Mouse (Mus musculus) spleen, adult 2 months (tissue): Measurements from ENCODE around the gene Med12l. TPM values are rescaled to one million over a fixed set of nuclear protein-coding genes. Genes with fewer than 3 reads are reported as not detected.

Experiments
- DNase-seq, 2 experiments: peaks; one replicate each; pipeline versions ENCODE4 v3.0.0 to v3.0.0-alpha.2; 2012 to 2021; ENCODE audit warnings: low spot score in 2 of 2, low read depth in 1 of 2
- H3K27ac ChIP-seq: fragments of 200-500 bp; 2 replicates; pipeline ENCODE4 v1.5.1; 2012; ENCODE audit warnings: low read length, inconsistent platforms; ENCODE audit not compliant: insufficient read depth
- H3K27me3 ChIP-seq: fragments of 200-500 bp; 2 replicates; pipeline ENCODE4 v1.6.1; 2012; ENCODE audit warnings: mild to moderate bottlenecking, moderate library complexity, low read length, inconsistent platforms; ENCODE audit not compliant: control insufficient read depth, insufficient read depth
- H3K36me3 ChIP-seq: fragments of 200-500 bp; 2 replicates; pipeline ENCODE4 v1.6.1; 2012; ENCODE audit warnings: mild to moderate bottlenecking, low read length, inconsistent platforms; ENCODE audit not compliant: control insufficient read depth, insufficient read depth
- H3K4me1 ChIP-seq: fragments of 200-500 bp; 2 replicates; pipeline ENCODE4 v1.6.1; 2011; ENCODE audit warnings: inconsistent platforms; ENCODE audit not compliant: control insufficient read depth, insufficient read depth, insufficient read length
- H3K4me3 ChIP-seq: fragments of 200-500 bp; 2 replicates; pipeline ENCODE4 v1.5.1; 2011; ENCODE audit warnings: mild to moderate bottlenecking, inconsistent platforms; ENCODE audit not compliant: insufficient read depth, insufficient read length; ENCODE audit errors: extremely low read depth
- CTCF ChIP-seq: fragments of 200-500 bp; IDR thresholded peaks from 2 replicates; pipeline ENCODE4 v1.5.1; 2011; ENCODE audit warnings: mild to moderate bottlenecking, inconsistent platforms; ENCODE audit not compliant: insufficient read depth, insufficient read length, insufficient replicate concordance; ENCODE audit errors: extremely low read depth
- POLR2A ChIP-seq: fragments of 200-500 bp; IDR thresholded peaks from 2 replicates; pipeline ENCODE4 v1.6.1; 2011; ENCODE audit warnings: low read depth, low read length, inconsistent platforms
- WGBS: fragments of 180-500 bp; shearing (Covaris S2); methylation state at CpG from one replicate; pipeline ENCODE4 v1.1.7; 2018; 5-methylcytosine and 5-hydroxymethylcytosine counted together
- polyA plus RNA-seq: library from polyadenylated mRNA; depleted of rRNA; stranded (reverse); fragments of >200 nt; gene quantifications from 2 replicates; pipeline ENCODE4 v1.2.3, GENCODE M21; 2012

The Med12l gene
- polyA plus RNA-seq, 1 experiment: 2.0 TPM

- Histone ChIP-seq H3K27ac (no peak overlapping the region), H3K4me3 (peak overlapping the region; percentile 51), H3K4me1 (peaks cover 17% of the 10 kb centered on the region; the same call in 1 of the 2 replicates), H3K36me3 (no peaks in the 10 kb centered on the region), H3K27me3 (peaks cover 32% of the 10 kb centered on the region)
- under 1% methylated on average over 82 of the region's 83 CpGs for WGBS
- DNase-seq: no peak
- no peak for TF ChIP-seq CTCF
- TF ChIP-seq POLR2A: no peak
Observed at GRCm38 (mm10) chr3:59005996-59006730, 538 bp downstream of the Med12l start.

DNA sequence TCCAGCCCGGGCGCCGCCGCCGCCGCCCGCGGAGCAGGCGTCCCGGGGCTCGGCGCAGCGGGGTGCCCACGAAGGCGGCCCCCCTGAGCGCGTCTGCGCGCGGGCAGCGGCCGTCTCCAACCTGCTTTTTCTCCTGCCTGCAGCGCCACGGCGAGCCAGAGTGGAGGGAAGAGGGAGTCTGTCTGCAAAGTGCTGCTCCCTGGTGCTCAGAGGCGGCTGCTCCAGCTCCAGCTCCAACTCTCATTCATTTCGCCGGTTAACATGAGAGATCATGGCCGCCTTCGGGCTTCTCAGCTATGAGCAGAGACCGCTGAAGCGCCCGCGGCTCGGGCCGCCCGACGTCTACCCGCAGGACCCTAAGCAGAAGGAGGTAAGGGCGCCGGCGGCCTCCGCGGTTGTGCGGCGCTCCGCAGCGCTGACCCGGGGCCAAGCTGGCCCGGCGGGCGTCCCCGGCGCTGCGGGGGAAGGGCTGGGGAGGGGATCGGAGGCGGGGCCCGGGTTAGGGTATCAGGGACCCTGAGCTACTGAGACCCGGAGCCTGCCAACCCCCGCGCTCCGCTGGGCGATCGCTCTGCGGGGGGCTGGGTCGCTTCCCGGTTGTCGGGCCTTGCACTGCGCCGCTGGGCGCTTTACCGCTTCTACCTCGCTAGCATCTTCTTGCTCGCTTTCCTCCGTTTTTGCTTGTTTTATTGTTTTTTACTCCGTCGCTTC lies 1.3 kb downstream of the Med12l start:
- 2% methylated on average over 76 of the region's 77 CpGs for WGBS
- H3K27ac ChIP-seq: no peak overlapping the region
- peaks cover 17% of the 10 kb centered on the region; the same call in 1 of the 2 replicates for H3K4me1 ChIP-seq
- H3K27me3 ChIP-seq: peaks cover 32% of the 10 kb centered on the region
- peak overlapping the region; percentile 51; the same call in 1 of the 2 replicates for H3K4me3 ChIP-seq
- no peak for TF ChIP-seq CTCF
- no peak for TF ChIP-seq POLR2A
- no peaks in the 10 kb centered on the region for H3K36me3 ChIP-seq
- peak in 1 of 2 experiments; percentile 8 for DNase-seq

GRCm38 (mm10) chr3:59010276-59010675 lies 4.7 kb downstream of the Med12l start:
- WGBS: 91% methylated on average over 3 of the region's 3 CpGs
- H3K4me3 ChIP-seq: no peak overlapping the region
- peaks cover 25% of the 10 kb centered on the region for H3K27me3 ChIP-seq
- H3K4me1 ChIP-seq: peaks cover 17% of the 10 kb centered on the region; the same call in 1 of the 2 replicates
- no peak for TF ChIP-seq CTCF
- TF ChIP-seq POLR2A: no peak
- H3K27ac ChIP-seq: no peak overlapping the region
- no peaks in the 10 kb centered on the region for H3K36me3 ChIP-seq
- no peak for DNase-seq

DNA sequence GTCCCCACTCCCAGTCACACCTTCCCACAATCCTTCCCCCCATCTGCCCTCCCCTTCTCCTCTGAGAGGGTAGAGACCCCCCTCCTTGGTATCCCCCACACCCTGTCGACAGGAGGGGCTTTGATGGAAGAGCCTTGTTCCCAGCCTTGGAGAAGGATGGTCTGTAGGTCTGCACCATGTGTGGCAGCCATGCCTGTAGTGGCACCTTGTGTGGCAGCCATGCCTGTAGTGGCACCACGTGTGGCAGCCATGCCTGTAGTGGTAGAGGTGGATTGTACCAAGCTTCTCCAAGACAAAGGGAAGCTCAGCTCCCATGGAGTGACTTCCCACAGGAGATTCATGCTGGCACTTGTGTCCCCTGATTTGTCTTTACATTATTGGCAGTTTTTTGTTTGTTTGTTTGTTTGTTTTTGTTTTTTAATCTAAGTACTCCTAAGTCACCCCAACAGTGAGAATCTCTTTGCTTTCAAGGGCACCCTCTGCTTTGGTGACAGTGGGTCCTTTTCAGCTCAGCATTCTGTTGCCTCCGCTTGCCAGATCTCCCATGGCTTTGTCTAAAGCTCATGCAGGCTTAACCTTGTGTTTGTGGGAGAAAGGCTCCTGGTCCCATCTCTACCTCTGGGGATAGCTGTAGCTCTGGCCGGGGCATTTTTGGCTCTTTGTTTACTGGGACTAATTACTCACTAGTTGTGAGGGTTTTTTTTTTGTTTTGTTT lies 10.2 kb downstream of the Med12l start:
- no peaks in the 10 kb centered on the region for H3K27me3 ChIP-seq
- 79% methylated on average over 4 of the region's 4 CpGs for WGBS
- no peak overlapping the region for H3K4me3 ChIP-seq
- DNase-seq: no peak
- no peak for TF ChIP-seq POLR2A
- TF ChIP-seq CTCF: no peak
- no peak overlapping the region for H3K27ac ChIP-seq
- no peaks in the 10 kb centered on the region for H3K36me3 ChIP-seq
- no peaks in the 10 kb centered on the region; the same call in 1 of the 2 replicates for H3K4me1 ChIP-seq

DNA sequence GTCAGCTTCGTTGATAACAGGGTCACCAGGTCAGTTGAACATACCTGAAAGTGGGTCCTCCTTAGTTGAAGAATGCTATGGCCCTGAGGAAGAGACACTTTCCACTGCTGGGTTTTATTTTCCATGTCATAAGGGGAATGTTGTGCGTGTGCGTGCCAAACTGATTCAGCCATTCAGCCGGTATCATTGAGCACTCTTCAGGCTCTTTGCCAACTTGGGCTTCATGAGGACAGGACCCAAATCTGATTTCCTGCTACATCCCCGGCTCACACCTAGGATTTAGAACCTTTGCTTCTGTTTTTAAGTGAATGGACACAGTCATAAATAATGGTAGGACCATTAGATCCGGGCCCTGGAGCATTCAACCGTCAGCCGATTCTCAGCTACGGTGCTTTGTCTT lies 10.9 kb downstream of the Med12l start:
- Histone ChIP-seq H3K4me1 (no peaks in the 10 kb centered on the region; the same call in 1 of the 2 replicates), H3K36me3 (no peaks in the 10 kb centered on the region), H3K27me3 (no peaks in the 10 kb centered on the region), H3K4me3 (no peak overlapping the region), H3K27ac (no peak overlapping the region)
- no peak for DNase-seq
- WGBS: 90% methylated on average over 9 of the region's 9 CpGs
- TF ChIP-seq CTCF (no peak), POLR2A (no peak)

DNA sequence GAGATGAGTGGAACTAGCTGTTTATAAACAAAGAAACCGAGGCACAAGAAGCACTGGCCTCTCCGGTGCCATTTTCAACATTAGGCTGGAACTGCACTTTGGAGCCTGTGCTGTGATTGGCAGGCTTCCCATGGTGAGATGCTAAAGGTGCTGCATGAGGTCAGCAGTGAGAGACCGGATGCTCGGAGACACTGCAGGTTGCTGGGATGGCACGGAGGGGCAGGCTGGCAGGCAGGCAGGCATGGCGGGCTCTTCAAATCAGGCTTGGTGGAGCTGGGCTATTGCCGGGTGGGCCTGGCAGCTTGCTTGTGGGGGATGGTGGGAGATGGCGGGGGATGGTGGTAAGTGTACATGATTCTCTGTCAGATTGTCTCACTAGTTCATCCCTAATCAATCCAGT lies 15.6 kb downstream of the Med12l start:
- 93% methylated on average over 8 of the region's 8 CpGs for WGBS
- no peaks in the 10 kb centered on the region for H3K4me1 ChIP-seq
- no peaks in the 10 kb centered on the region for H3K27me3 ChIP-seq
- H3K27ac ChIP-seq: no peak overlapping the region
- DNase-seq: no peak
- no peaks in the 10 kb centered on the region for H3K36me3 ChIP-seq
- TF ChIP-seq CTCF (no peak), POLR2A (no peak)
- no peak overlapping the region for H3K4me3 ChIP-seq

- TF ChIP-seq POLR2A (no peak), CTCF (no peak)
- Histone ChIP-seq H3K4me1 (no peaks in the 10 kb centered on the region), H3K4me3 (no peak overlapping the region), H3K27ac (no peak overlapping the region), H3K27me3 (no peaks in the 10 kb centered on the region), H3K36me3 (no peaks in the 10 kb centered on the region)
- DNase-seq: no peak
- WGBS: 90% methylated on average over 2 of the region's 2 CpGs
Observed at GRCm38 (mm10) chr3:59022251-59022650, 16.6 kb downstream of the Med12l start.
